Mouse (Mus musculus) forebrain, embryonic 16.5 days (tissue): ENCODE measurements around the gene Tiam2. TPM values are rescaled to one million over a fixed set of nuclear protein-coding genes. Genes with fewer than 3 reads are reported as not detected.
A peak's percentile ranks its signal among the peaks of the same experiment; 100 is the strongest.

Experiments used
- ATAC-seq: fragments of 200-750 bp; cut with Nextera tagmentation; 2 replicates; pipeline ENCODE4 v1.8.0; 2017; ENCODE audit warnings: mild to moderate bottlenecking, moderate library complexity
- H3K27ac ChIP-seq: fragments of 300-500 bp; sonication (generic); 2 replicates; pipeline ENCODE4 v1.5.1; 2014; ENCODE audit warnings: low read length, control low read depth
- H3K27me3 ChIP-seq: fragments of 300-500 bp; sonication (generic); replicated peaks from 2 replicates; pipeline ENCODE4 v1.6.1; 2014; ENCODE audit warnings: low read length; ENCODE audit not compliant: control insufficient read depth, insufficient read depth
- H3K36me3 ChIP-seq: fragments of 300-500 bp; sonication (generic); 2 replicates; pipeline ENCODE4 v1.6.1; 2014; ENCODE audit not compliant: control insufficient read depth, insufficient read depth
- H3K4me1 ChIP-seq: fragments of 300-500 bp; sonication (generic); replicated peaks from 2 replicates; pipeline ENCODE4 v1.6.1; 2014; ENCODE audit warnings: low read length; ENCODE audit not compliant: control insufficient read depth, insufficient read depth
- H3K4me2 ChIP-seq: fragments of 300-500 bp; sonication (generic); 2 replicates; pipeline ENCODE4 v1.6.1; 2014; ENCODE audit warnings: mild to moderate bottlenecking, low read length, control low read depth
- H3K4me3 ChIP-seq: fragments of 300-500 bp; sonication (generic); replicated peaks from 2 replicates; pipeline ENCODE4 v1.5.1; 2014; ENCODE audit warnings: mild to moderate bottlenecking, low read length, control low read depth
- H3K9ac ChIP-seq: fragments of 300-500 bp; sonication (generic); replicated peaks from 2 replicates; pipeline ENCODE4 v1.6.1; 2014; ENCODE audit warnings: low read depth, low read length, control low read depth
- H3K9me3 ChIP-seq: fragments of 300-500 bp; sonication (generic); 2 replicates; pipeline ENCODE4 v1.6.1; 2016; ENCODE audit warnings: low read length; ENCODE audit not compliant: control insufficient read depth
- WGBS: fragments of 180-500 bp; shearing (Covaris S2); extraction: QIAGEN DNeasy Blood & Tissue Kit; methylation state at CpG from one replicate; pipeline ENCODE4 v1.1.7; 2014; 5-methylcytosine and 5-hydroxymethylcytosine counted together
- polyA plus RNA-seq: library from polyadenylated mRNA; unstranded; fragments of >200 nt; fragmentation: Nextera tagmentation; extraction: Ambion mirVana; gene quantifications from 2 replicates; pipeline ENCODE4 v1.2.1, GENCODE M21; 2015

Gene Tiam2
- polyA plus RNA-seq, 1 experiment from 2014 or later = 137 TPM

- H3K9ac ChIP-seq = no peak overlapping the region
- peaks cover 2% of the 10 kb centered on the region for H3K4me1 ChIP-seq
- WGBS = 30% methylated on average over 3 of the region's 3 CpGs
- H3K4me2 ChIP-seq = no peak overlapping the region
- H3K27ac ChIP-seq = no peak overlapping the region
- ATAC-seq = peak; percentile 55; the same call in 1 of the 2 replicates
- H3K9me3 ChIP-seq = no peaks in the 10 kb centered on the region
- no peaks in the 10 kb centered on the region for H3K27me3 ChIP-seq
- H3K36me3 ChIP-seq = peaks cover 7% of the 10 kb centered on the region
- no peak overlapping the region for H3K4me3 ChIP-seq
Measured at GRCm38 (mm10) chr17:3448725-3449124, 122.4 kb downstream of the Tiam2 start.

GRCm38 (mm10) chr17:3451077-3451476 lies 124.7 kb downstream of the Tiam2 start:
- 64% methylated on average over 2 of the region's 2 CpGs for WGBS
- ATAC-seq = peak; percentile 21; the same call in 1 of the 2 replicates
- Histone ChIP-seq H3K4me1 (peaks cover 5% of the 10 kb centered on the region), H3K4me3 (no peak overlapping the region), H3K4me2 (no peak overlapping the region), H3K27me3 (no peaks in the 10 kb centered on the region), H3K27ac (no peak overlapping the region), H3K9ac (no peak overlapping the region), H3K36me3 (peaks cover 9% of the 10 kb centered on the region), H3K9me3 (no peaks in the 10 kb centered on the region)

GRCm38 (mm10) chr17:3452571-3453311 lies 126.4 kb downstream of the Tiam2 start:
- Histone ChIP-seq H3K9ac (no peak overlapping the region), H3K27ac (no peak overlapping the region), H3K36me3 (peaks cover 12% of the 10 kb centered on the region), H3K9me3 (no peaks in the 10 kb centered on the region), H3K4me3 (no peak overlapping the region), H3K4me2 (no peak overlapping the region), H3K4me1 (peaks cover 5% of the 10 kb centered on the region), H3K27me3 (no peaks in the 10 kb centered on the region)
- WGBS = 80% methylated on average over 12 of the region's 12 CpGs
- no peak for ATAC-seq

DNA sequence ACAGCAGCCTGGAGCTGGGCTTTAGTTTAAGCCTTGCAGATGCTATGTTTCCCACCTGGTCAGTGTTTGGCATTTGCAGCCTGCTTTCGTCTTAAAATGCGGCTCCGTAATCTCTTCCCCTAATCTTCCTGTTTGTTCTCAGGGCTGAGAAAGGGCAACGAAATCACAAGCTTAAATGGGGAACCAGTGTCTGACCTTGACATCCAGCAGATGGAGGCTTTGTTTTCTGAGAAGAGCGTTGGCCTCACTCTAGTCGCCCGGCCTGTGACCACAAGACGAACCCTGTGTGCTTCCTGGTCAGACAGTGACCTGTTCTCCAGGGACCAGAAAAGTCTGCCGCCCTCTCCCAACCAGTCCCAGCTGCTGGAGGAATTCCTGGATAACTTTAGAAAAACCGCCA lies 127.6 kb downstream of the Tiam2 start:
- ATAC-seq = no peak
- no peak overlapping the region for H3K4me3 ChIP-seq

DNA sequence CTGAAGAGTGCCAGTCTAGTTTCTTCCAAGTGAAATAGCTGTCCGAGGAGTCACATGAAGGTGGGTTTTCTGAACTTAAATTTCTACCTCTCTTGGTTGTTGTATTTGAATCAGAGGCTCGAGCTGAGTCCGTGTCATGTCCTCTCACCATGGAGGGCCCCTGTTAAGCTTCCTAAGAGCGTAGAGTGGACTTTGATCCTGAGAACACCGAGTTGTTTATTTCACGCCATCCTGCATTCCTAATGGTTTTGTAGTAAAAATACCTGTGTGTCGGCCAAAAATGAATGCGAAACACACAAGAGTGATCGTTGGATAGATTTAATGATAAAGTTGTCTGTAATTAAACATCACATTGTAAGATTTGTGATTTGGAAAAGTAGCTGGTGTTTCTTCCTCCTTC lies 128.5 kb downstream of the Tiam2 start:
- H3K4me1 ChIP-seq = peaks cover 5% of the 10 kb centered on the region
- no peaks in the 10 kb centered on the region for H3K9me3 ChIP-seq
- H3K27me3 ChIP-seq = no peaks in the 10 kb centered on the region
- no peak for ATAC-seq
- WGBS = 91% methylated on average over 9 of the region's 9 CpGs
- no peak overlapping the region for H3K4me2 ChIP-seq
- no peak overlapping the region for H3K9ac ChIP-seq
- no peak overlapping the region for H3K27ac ChIP-seq
- no peak overlapping the region for H3K4me3 ChIP-seq
- H3K36me3 ChIP-seq = peaks cover 12% of the 10 kb centered on the region

More for the DNA sequence above, 127.6 kb downstream of the Tiam2 start:
- Histone ChIP-seq H3K9ac (no peak overlapping the region), H3K27ac (no peak overlapping the region), H3K36me3 (peaks cover 12% of the 10 kb centered on the region), H3K4me1 (peaks cover 5% of the 10 kb centered on the region), H3K27me3 (no peaks in the 10 kb centered on the region), H3K9me3 (no peaks in the 10 kb centered on the region), H3K4me2 (no peak overlapping the region)
- WGBS = 41% methylated on average over 10 of the region's 10 CpGs

- no peak overlapping the region for H3K4me3 ChIP-seq
- WGBS = 77% methylated on average over 2 of the region's 2 CpGs
- H3K4me1 ChIP-seq = peaks cover 7% of the 10 kb centered on the region
- no peak overlapping the region for H3K4me2 ChIP-seq
- H3K9ac ChIP-seq = no peak overlapping the region
- ATAC-seq = no peak
- no peaks in the 10 kb centered on the region for H3K9me3 ChIP-seq
- H3K27ac ChIP-seq = no peak overlapping the region
- peaks cover 8% of the 10 kb centered on the region for H3K36me3 ChIP-seq
- no peaks in the 10 kb centered on the region for H3K27me3 ChIP-seq
Measured at GRCm38 (mm10) chr17:3457914-3458681, 131.7 kb downstream of the Tiam2 start.

GRCm38 (mm10) chr17:3465861-3466260 lies 139.5 kb downstream of the Tiam2 start:
- peaks cover 17% of the 10 kb centered on the region for H3K4me1 ChIP-seq
- WGBS = 66% methylated on average over 4 of the region's 4 CpGs
- ATAC-seq = no peak

DNA sequence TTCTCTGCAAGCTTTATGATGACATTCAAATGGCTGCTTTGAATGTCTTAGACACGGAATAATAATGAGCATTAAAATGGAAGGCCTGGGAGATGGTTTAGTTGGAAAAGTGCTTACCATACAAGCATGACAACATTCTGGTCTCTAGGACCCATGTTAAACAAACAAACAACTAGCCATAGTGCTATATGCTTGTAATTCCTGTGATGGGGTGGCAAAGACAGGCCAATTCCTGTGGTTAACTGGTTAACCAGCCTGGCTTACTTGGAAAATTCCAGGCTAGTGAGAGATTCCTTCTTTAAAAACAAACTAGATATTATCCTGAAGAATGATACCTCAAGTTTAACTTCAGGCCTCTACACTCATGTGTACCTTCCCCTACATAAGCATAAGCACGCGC lies 140.3 kb downstream of the Tiam2 start:
- Histone ChIP-seq H3K9ac (no peak overlapping the region), H3K36me3 (no peaks in the 10 kb centered on the region; the same call in 1 of the 2 replicates), H3K27ac (no peak overlapping the region), H3K27me3 (no peaks in the 10 kb centered on the region), H3K4me2 (no peak overlapping the region), H3K4me1 (peaks cover 17% of the 10 kb centered on the region), H3K4me3 (no peak overlapping the region), H3K9me3 (no peaks in the 10 kb centered on the region)
- no peak for ATAC-seq
- 94% methylated on average over 3 of the region's 3 CpGs for WGBS

More at GRCm38 (mm10) chr17:3465861-3466260, 139.5 kb downstream of the Tiam2 start:
- no peak overlapping the region for H3K27ac ChIP-seq
- no peak overlapping the region for H3K9ac ChIP-seq
- no peak overlapping the region for H3K4me3 ChIP-seq
- H3K36me3 ChIP-seq = no peaks in the 10 kb centered on the region; the same call in 1 of the 2 replicates
- H3K9me3 ChIP-seq = no peaks in the 10 kb centered on the region
- no peaks in the 10 kb centered on the region for H3K27me3 ChIP-seq
- H3K4me2 ChIP-seq = no peak overlapping the region

GRCm38 (mm10) chr17:3467636-3468324 lies 141.4 kb downstream of the Tiam2 start:
- no peak for ATAC-seq
- H3K4me3 ChIP-seq = no peak overlapping the region
- no peaks in the 10 kb centered on the region for H3K27me3 ChIP-seq
- peaks cover 17% of the 10 kb centered on the region for H3K4me1 ChIP-seq
- no peak overlapping the region for H3K9ac ChIP-seq
- H3K9me3 ChIP-seq = no peaks in the 10 kb centered on the region
- H3K27ac ChIP-seq = no peak overlapping the region
- 60% methylated on average over 8 of the region's 8 CpGs for WGBS
- H3K4me2 ChIP-seq = no peak overlapping the region
- no peaks in the 10 kb centered on the region; the same call in 1 of the 2 replicates for H3K36me3 ChIP-seq
